Mouse (Mus musculus) central nervous system, embryonic 14 days (tissue): ENCODE measurements around the gene Olfr221. TPM values are rescaled to one million over a fixed set of nuclear protein-coding genes. Genes with fewer than 3 reads are reported as not detected.

Source experiments
- polyA plus RNA-seq: library from polyadenylated mRNA; depleted of rRNA; stranded (reverse); fragments of >200 nt; gene quantifications from 2 replicates; pipeline ENCODE4 v1.2.3, GENCODE M21; 2012; rRNA removed

The Olfr221 gene
- 0.01 TPM in 1 of 2 replicates, not detected in the other for polyA plus RNA-seq

GRCm38 (mm10) chr14:52042359-52042758 lies at the start of gene Olfr221:
Olfr221 (minus strand) TSS chr14:52042459.

GRCm38 (mm10) chr14:52020486-52021137 lies 21.6 kb downstream of the Olfr221 start, which contains the start of gene Zfp219:
Zfp219 (minus strand) TSS chr14:52020733.

DNA sequence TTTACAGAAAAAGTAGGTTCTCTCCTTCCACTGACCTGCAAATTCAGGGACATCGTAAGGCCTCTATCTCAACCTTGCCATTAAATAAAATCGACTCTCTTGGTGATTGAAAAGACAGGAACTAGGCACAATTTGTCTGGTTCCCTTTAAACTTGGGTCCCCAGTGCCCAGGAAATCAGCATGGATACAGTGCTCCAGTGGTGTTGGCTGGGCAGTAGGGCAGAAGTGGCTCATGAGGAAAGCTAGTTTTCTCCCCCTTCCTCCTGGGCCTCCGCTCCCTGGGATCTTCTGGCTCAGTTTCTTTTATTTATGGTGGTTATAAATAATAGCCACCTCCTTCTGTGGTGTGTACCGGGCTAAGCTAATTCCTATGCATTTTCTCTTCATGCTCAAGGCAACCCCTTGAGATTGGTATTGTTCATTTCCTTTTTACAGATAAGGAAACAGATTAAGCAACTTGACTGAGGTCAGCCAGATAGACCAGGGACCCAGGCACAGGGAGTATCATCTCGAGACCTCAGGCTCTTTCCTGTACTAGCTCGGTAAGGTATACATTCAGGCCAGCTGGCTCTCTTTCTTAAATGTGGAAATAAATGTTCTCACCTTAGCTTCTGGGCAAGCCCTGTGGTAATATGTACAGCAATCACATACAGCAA lies 26.7 kb downstream of the Olfr221 start, which contains the start of gene Tmem253:
TSS of gene Tmem253 (plus strand) at position 214 of the 656 bp plus-strand sequence.

DNA sequence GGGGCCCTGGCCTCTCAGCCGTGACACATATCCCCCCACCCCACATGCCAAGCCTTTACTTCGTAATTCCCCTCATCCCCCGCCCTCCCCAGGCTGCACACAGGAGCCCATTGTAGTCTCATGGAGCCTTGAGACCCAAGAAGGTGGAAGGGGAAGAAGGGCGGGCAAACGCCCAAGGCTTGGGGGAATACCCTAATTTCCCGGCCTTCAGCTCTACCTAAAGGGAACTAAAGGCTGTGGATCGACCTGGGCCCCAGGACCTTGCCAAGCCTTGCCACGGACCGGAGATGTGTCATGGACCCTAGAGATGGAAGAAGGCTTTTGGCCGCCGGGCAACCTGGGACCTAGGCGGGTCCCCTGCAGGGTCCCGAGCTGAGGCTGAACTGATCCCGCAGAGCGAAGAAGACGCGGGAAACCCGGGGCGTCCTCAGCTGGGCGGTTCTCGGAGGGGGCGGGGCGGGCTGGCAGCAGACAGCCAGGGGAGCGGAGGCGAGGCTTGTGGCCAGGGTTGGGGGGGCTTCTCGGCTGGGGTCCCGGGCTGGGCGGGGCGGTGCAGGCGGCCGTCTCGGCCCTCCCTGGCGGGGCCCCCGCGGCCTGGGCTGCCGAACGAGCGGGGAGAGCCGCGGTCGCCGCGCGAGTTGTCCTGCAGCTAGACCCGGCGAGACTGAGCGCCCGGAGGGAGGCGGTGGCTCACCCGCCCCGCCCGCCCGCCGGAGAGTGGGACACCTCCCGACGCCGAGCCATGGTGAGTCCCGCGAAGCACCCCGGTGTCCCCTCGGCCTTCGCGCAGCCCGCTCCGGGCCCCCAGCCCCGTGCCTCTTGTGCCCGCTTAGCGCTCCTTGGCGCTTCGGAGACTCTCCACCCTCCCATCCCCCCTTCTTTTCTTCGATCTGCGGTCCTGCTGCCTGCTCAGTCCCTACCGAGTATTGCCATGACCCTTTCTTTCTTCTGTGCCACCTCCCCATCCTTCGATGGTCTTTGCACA lies 57.7 kb downstream of the Olfr221 start, which contains the start of gene Arhgef40:
TSS of gene Arhgef40 (plus strand) at position 473 of the 985 bp plus-strand sequence.

Other genes with a start within 250 kb of the Olfr221 start
- not detected in 2 replicates for gene AY358078, start 242.4 kb downstream of the Olfr221 start, polyA plus RNA-seq
- 0.16 and 0.19 TPM in 2 replicates for gene Ear6, start 188.8 kb downstream of the Olfr221 start, polyA plus RNA-seq
- 70.5 and 72.2 TPM in 2 replicates for gene Mettl17, start 157.6 kb downstream of the Olfr221 start, polyA plus RNA-seq
- gene Slc39a2, start 149.6 kb downstream of the Olfr221 start, polyA plus RNA-seq: 11.8 and 12.0 TPM in 2 replicates
- gene Ndrg2, start 128.3 kb downstream of the Olfr221 start, polyA plus RNA-seq: 102 and 103 TPM in 2 replicates
- gene Tppp2, start 124.0 kb downstream of the Olfr221 start, polyA plus RNA-seq: not detected in 2 replicates
- gene Rnase13, start 119.7 kb downstream of the Olfr221 start, polyA plus RNA-seq: not detected in 2 replicates
- gene Arhgef40, start 57.7 kb downstream of the Olfr221 start, polyA plus RNA-seq: 106 and 134 TPM in 2 replicates
- gene Tmem253, start 26.8 kb downstream of the Olfr221 start, polyA plus RNA-seq: 1.6 and 2.0 TPM in 2 replicates
- 150 and 179 TPM in 2 replicates for gene Zfp219, start 21.7 kb downstream of the Olfr221 start, polyA plus RNA-seq
- gene Hnrnpc, start 61.6 kb upstream of the Olfr221 start, polyA plus RNA-seq: 497 and 569 TPM in 2 replicates
- gene Rpgrip1, start 68.2 kb upstream of the Olfr221 start, polyA plus RNA-seq: 1.7 and 1.8 TPM in 2 replicates
- 42.6 and 46.2 TPM in 2 replicates for gene Supt16, start 155.0 kb upstream of the Olfr221 start, polyA plus RNA-seq
- 63.5 and 70.7 TPM in 2 replicates for gene Chd8, start 215.3 kb upstream of the Olfr221 start, polyA plus RNA-seq
- gene Tox4, start 236.7 kb upstream of the Olfr221 start, polyA plus RNA-seq: 43.2 and 44.0 TPM in 2 replicates
- 47.8 and 51.9 TPM in 2 replicates for gene Rab2b, start 237.1 kb upstream of the Olfr221 start, polyA plus RNA-seq